Mouse (Mus musculus): ENCODE measurements around the gene Eddm3b. TPM values are rescaled to one million over a fixed set of nuclear protein-coding genes. Genes with fewer than 3 reads are reported as not detected.
A peak's percentile ranks its signal among the peaks of the same experiment; 100 is the strongest.
"Not testable (repeated sequence)": the region's sequence is repeated elsewhere in the genome, so short reads cannot be mapped to it uniquely, and the experiment has no call there.

The Eddm3b gene
- total RNA-seq, 4 experiments from 2014 or later: not detected

DNA sequence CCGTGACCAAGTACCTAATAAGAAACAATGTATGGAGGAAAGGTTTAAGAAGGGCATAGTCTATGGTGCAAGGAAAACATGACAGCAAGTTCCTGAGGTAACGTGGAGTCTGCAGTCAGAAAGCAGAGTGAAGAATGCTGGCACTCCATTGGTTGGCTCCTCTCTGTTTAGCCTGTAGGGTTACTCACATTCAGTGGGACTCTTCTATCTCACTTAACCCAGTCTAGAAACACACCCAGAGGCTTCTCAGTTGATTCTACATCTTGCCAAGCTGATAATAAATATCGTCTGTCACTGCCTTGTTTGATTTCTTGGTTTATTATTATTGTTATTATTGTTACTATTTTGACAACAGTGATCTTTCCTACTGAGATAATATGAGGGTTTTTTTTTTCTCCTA is 28.3 kb downstream of the Eddm3b start:
- no peak for DNase-seq (ENCODE audit: low spot score in 2 of 2)

DNA sequence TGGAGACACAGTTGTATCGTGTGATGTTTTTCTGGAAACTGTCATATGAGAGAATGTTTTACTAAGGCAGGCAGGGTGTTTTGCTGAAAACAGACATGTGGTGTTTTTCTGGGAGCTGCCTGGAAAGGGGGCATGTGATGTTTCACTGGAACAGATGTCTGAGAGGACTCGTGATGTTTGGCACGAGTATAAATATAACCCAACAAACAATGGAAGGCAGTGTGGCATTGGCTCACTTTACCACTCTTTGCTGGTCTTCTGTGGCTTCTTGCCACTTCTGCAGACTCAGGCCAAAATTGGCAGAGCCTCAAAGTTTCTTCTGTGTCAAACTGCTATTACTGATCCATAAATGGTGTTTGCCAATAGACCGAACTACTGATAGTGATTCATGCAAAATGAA is 29.1 kb downstream of the Eddm3b start:
- DNase-seq (ENCODE audit: low spot score in 2 of 2): peak in 1 of 2 experiments; percentile 25

DNA sequence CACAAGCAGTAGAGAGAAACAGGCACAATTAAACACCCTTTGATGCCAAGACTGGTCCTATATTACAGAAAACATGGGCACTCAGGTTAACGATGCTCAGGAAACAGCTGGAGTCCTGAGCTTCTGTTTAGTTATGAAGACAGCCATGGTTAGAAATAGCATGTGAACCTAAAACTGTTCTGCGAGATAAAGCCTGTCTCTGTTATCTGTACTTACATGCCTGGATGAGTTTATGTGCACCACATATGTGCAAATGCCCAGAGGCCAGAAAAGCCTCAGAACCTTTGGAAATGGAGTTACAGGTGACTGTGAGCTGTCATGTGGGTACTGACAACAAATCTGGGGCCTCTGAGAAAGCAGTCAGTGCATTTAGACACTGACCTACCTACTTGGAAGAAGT is 29.7 kb downstream of the Eddm3b start:
- DNase-seq (ENCODE audit: low spot score in 2 of 2): no peak

DNA sequence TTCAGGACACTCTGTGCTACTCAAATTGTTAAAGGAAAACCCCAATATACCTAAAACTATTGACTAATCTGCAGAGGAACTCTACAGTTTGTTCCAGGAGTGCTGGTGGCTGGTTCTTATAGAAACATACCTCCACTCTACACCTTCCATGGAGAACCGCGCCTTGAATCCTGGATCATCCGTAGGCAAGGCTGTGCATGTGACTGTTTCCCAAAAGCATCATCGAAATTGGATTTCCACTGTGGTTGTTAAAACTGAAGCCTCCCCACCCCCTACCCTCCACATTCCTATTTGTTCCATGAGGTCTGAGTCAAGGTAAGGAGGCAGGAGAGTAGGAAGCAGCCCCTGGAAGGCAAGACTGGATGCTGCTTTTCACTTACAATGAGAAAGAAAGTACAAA is 30.2 kb downstream of the Eddm3b start:
- DNase-seq (ENCODE audit: low spot score in 2 of 2): no peak

DNA sequence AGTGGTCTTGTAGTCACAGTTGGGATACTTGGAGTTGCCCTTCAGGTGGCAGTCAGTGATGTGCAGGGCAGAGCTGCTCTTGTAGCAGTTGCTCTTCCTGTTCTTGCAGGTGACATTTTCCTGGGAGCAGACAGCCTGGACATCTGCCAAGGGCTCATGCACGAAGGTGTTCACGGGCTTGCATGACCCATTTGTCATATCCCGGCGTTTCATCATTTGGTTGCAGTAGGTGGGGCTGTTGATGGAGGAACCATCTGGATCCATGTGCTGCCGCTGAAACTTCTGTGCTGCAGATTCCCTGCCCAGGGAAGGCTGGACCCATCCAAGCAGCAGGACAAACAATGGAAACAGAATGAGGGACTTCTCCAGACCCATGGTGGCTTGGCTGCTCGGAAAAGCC is 31.3 kb downstream of the Eddm3b start:
- no peak for DNase-seq (ENCODE audit: low spot score in 2 of 2)

DNA sequence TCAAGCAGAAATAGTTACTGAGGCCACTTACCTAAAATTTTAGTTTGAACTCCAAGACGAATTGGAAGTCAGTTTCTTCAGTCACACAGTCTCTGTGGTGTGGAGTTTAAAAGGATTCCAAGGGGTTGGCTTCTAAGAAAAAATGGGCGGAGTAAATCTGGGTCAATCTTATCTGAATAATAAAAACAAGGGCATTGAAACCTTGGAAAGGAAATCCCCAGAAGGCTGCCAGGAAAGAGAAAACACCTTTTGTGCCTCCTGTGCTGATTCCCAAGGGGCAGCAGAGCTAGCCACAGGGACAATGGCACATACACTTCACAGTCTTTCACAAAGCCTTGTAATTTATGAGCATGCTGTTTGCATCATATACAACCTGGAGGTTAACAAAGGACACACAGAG is 32.5 kb downstream of the Eddm3b start, which contains the start of gene Rnase1:
TSS of gene Rnase1 (minus strand) at position 101 of the 400 bp plus-strand sequence.
- no peak for DNase-seq (ENCODE audit: low spot score in 2 of 2)

DNA sequence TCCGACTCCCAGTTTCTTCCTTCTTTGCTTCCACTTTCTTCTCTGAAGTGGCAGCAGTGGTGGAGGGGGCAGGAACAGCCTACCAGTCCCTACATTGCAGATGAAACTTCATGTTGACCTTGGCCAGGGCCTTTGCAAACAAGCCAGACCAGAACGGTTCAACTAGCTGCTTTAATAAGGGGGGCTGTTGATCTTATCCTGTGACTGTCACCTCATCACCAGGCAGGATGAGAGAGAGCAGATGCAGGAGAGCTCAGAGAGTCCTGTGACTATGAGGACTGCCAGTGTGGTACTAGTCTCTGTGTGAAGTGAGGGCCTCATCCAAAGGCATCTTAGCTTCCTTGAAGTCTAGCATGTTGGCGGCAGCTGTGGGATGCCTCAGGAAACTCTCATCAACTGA is 33.8 kb downstream of the Eddm3b start:
- no peak for DNase-seq (ENCODE audit: low spot score in 2 of 2)

DNA sequence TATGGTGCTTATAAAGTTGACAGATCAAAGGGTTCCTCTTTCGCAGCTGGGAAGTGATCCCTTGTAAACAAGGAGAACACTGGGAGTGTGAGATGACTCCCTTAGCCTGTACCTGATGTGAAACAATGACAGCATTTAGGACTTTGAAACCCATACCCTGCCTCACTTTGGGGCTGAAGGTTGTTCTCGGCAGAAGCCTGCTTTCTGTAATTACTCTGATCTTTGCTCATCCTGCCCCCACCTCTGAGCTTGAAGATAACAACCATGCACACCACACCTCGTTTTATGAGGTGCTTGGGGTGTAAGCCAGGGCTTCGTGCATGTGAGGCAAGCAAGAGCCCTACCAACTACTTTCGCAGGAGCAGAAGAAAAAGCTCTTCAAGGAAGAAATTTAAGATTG is 34.9 kb downstream of the Eddm3b start:
- DNase-seq (ENCODE audit: low spot score in 2 of 2): no peak

DNA sequence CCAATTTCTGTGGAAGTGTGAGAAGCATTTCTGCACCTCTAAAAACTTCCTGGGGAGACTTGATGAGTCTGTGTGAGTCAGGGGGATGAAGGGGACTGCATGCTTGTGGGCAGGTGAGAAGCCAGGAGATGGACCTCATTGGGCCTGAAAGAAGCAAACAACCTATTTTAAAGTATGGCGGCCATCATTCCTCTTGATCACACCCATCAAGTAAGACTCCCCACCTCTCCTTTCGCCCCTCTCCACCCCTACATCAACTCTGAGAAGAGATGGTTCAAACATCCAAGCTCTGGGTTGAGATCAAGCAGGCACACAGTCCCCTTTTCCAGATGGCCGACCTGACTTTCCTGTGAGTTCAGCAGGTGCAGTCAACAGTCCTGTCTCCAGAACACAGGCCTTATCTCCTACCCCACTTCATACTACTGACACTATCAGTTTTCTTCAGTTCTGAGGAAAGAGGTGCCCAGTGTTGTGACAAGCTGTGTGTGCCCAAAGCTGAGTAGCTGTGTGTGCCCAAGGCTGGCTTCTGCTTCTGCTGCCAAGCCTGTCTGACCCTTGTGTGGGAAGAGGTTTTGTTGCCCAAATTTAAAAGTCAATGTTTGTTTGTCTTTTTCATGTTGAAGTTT is 36.1 kb downstream of the Eddm3b start:
- DNase-seq (ENCODE audit: low spot score in 2 of 2): no peak

DNA sequence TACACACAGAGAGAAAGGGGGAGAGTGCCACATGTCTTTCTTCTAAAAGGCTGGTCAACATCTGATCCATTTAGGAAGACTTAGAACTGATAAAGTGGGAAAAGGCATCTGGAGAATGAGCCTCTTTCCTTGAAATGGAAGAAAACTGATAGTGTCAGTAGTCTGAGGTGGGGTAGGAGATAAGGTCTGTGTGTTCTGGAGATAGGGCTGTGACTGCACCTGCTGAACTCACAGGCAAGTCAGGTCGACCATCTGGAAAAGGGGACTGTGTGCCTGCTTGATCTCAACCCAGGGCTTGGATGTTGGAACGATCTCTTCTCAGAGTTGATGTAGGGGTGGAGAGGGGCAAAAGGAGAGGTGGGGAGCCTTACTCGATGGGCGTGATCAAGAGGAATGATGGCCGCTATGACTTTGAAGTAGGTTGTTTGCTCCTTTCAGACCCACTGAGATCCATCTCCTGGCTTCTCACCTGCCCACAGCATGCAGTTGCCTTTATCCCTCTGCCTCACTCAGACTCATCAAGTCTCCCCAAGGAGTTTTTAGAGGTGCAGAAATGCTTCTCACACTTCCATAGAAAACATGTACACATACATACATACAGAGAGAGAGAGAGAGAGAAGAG is 38.1 kb downstream of the Eddm3b start:
- DNase-seq (ENCODE audit: low spot score in 2 of 2): no peak

DNA sequence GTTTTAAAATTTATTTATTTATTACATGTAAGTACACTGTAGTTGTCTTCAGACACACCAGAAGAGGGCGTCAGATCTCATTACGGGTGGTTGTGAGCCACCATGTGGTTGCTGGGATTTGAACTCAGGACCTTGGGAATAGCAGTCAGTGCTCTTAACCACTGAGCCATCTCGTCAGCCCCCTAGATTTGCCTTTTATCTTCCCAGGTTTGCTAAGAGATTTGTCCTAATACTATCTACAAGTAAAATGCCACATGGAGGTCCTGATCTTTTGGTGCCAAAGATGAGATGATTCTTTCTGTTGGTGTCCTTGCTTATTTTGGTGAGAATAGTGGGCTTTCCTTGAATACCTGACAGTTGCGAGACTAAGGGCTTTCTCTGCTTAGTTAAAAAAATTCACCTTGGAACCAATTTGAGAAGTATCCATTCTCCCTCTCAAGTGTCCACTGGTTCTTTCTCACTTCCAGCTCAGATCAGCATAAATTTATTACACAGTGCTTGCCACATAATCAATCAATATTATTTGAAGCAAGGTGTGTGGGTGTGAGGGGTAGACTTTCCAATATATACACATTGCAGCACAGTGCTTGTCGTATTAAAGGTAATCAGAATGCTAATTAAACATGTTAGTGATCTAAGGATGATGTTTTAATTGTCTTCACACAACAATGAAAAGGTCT is 42.0 kb downstream of the Eddm3b start:
- DNase-seq (ENCODE audit: low spot score in 2 of 2): no peak

DNA sequence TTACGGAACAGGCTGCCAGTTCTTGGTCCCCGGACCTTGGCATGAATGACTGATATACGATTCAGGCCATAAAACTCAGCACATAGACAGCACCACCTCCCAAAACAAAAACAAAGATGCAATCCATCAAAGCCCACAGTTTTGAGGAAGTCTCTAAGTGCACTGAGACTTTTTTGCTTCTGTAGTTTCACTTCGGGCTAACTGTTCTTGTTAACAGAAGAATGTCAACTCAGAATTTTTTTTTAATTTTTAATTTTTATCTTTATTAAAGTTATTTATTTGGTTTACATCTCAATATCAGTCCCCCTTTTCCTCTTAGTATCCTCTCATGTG is 42.5 kb downstream of the Eddm3b start:
- DNase-seq (ENCODE audit: low spot score in 2 of 2): no peak

DNA sequence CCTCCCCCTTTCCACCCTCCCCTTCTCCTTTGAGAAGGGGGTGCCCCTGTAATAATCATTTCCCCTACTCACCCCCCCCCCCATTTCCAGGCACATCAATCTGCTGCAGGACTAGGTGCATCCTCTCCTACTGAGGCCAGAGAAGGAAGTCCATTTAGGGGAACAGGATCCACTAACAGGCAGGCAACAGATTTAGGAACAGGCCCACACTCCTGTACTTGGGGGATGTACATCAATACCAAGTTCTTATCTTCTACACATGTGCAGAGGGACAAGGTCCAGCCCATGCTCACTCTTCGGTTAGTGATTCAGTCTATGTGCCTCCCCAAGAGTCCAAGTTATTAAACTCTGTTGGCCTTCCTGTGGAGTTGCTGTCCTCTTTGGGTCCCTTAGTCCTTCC is 42.8 kb downstream of the Eddm3b start:
- no peak for DNase-seq (ENCODE audit: low spot score in 2 of 2)

DNA sequence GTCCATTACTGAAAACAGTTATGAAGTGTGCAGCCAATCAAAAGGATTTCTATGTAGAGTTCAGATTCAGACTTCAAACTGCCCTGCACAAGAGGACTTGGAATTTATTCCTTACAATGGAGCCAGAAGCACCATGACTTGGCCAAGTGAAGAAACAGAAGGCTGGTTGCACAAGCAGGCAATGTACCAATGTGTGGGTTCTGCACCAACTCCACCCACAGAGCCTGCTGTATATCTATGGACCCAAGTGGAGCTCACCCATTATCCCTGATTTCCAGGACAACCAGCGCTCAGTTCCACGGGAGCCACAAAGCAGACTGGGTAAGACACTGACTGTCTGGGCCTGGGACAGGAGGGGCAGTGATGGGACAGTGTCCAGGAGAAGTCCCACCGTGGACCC is 47.8 kb downstream of the Eddm3b start, which contains the start of gene Rnase2b:
TSS of gene Rnase2b (plus strand) at position 285 of the 400 bp plus-strand sequence.
- peak in 1 of 2 experiments; percentile 15 for DNase-seq (ENCODE audit: low spot score in 2 of 2)

DNA sequence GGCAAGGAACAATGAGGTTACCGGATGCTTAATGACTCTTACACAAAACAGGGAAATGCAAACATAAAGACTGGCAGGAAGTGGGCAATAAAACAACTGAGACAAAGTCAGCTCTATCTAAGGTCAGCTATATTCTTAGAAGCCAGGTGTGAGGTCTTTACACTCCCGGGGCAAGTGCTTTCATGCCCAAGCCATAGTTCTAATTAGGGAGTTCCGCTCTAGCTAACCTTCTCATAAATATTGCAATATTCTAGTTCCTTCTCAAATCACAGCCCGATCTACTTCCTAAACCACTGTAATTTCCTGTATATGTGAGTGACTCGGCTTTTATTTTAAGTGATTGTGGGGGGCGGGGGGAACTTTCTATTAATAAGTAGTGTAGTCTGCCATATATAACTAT is 49.1 kb downstream of the Eddm3b start:
- DNase-seq (ENCODE audit: low spot score in 2 of 2): not testable (repeated sequence)

DNA sequence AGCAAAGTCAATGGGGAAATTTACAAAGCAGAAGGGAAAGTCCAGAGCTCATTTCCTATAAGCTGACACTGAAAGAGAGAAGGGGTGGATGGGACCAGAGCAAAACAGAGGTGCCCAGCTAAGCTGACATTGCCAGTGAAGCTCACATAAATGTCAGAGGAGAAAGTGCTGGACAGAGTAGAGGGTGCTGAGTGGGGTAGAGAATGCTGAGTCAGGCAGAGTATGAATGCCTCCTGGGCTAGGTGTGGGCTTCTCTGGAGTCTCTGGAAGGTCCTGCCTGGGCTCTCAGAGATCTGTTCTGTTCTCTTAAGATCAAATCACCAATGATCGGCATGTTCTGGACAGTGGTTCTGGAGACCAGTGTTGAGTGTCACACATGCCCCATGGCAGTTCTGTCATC is 51.2 kb downstream of the Eddm3b start:
- no peak for DNase-seq (ENCODE audit: low spot score in 2 of 2)

DNA sequence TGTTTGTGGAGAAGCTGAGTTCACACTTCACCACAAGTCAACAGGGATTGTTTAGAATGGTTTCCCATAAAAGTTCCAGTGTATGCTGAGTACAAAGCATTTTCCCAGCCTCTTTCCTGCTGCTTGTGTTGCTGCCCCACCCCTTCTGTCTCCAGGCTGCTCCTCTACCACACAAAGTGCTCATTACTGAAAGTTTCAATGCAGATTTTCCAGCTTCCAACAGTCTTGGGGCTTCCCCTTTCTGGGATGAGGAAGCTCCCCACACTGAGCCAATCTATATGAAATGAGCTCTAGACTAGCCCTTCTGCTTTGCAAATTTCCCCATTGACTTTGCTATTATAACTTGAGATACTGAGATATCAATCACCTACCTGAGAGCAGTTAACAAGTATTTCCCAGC is 51.8 kb downstream of the Eddm3b start:
- DNase-seq (ENCODE audit: low spot score in 2 of 2): no peak

Other genes starting within 250 kb of the Eddm3b start
- 1 to 10 TPM; 4.4 to 7.1 (median 5.7) TPM for gene Tep1, start 243.9 kb upstream of the Eddm3b start, total RNA-seq (2022)
- 1 to 10 TPM; 5.5 to 8.3 (median 6.6) TPM for gene Klhl33, start 216.9 kb upstream of the Eddm3b start, total RNA-seq (2022)
- 10 to 100 TPM; 30.1 to 36.2 (median 33.2) TPM for gene Osgep, start 189.5 kb upstream of the Eddm3b start, total RNA-seq (2022)
- gene Apex1, start 189.5 kb upstream of the Eddm3b start, total RNA-seq (2022): 10 to 100 TPM; 55.5 to 64.8 (median 60.2) TPM
- gene Pip4p1, start 183.6 kb upstream of the Eddm3b start, total RNA-seq (2022): 100 to 1,000 TPM in 3 of 4 experiments, 10 to 100 TPM in 1; 92.6 to 121 (median 109) TPM
- 10 to 100 TPM; 10.4 to 17.7 (median 16.6) TPM for gene Pnp, start 183.3 kb upstream of the Eddm3b start, total RNA-seq (2022)
- gene Gm49342, start 169.9 kb upstream of the Eddm3b start, total RNA-seq (2022): 10 to 100 TPM in 1 of 4 experiments, 1 to 10 TPM in 3; 6.5 to 18.1 (median 8.9) TPM
- gene Pnp2, start 158.4 kb upstream of the Eddm3b start, total RNA-seq (2022): 1 to 10 TPM; 1.2 to 2.0 (median 1.4) TPM
- under 1 TPM in 1 of 4 experiments, not detected in 3; 0.23 TPM for gene Rnase10, start 106.7 kb upstream of the Eddm3b start, total RNA-seq (2022)
- not detected for gene Rnase9, start 72.6 kb upstream of the Eddm3b start, total RNA-seq (2022)
- not detected for gene Rnase11, start 64.3 kb upstream of the Eddm3b start, total RNA-seq (2022)
- not detected for gene Rnase12, start 56.8 kb upstream of the Eddm3b start, total RNA-seq (2022)
- gene Olfr750, start 40.0 kb upstream of the Eddm3b start, total RNA-seq (2022): not detected
- gene Rnase4, start 23.3 kb upstream of the Eddm3b start, total RNA-seq (2022): 10 to 100 TPM; 15.6 to 31.6 (median 22.1) TPM
- gene Ang, start 23.3 kb upstream of the Eddm3b start, total RNA-seq (2022): 1 to 10 TPM; 4.6 to 9.5 (median 5.3) TPM
- gene Rnase6, start 9.5 kb downstream of the Eddm3b start, total RNA-seq (2022): under 1 TPM in 2 of 4 experiments, not detected in 2; 0.24 to 0.32 TPM
- 1 to 10 TPM in 1 of 4 experiments, under 1 TPM in 3; 0.67 to 2.4 (median 0.85) TPM for gene Rnase1, start 32.4 kb downstream of the Eddm3b start, total RNA-seq (2022)
- gene Rnase2b, start 47.8 kb downstream of the Eddm3b start, total RNA-seq (2022): not detected
- 1 to 10 TPM in 1 of 4 experiments, not detected in 3; 1.3 TPM for gene Ang2, start 84.7 kb downstream of the Eddm3b start, total RNA-seq (2022)
- not detected for gene Ear14, start 89.0 kb downstream of the Eddm3b start, total RNA-seq (2022)
- not detected for gene Rnase2a, start 141.7 kb downstream of the Eddm3b start, total RNA-seq (2022)
- gene Gm7247, start 247.3 kb downstream of the Eddm3b start, total RNA-seq (2022): not detected

All from left cerebral cortex, adult 8-10 months (tissue).